Mouse (Mus musculus): ENCODE measurements around the gene Lef1. TPM values are rescaled to one million over a fixed set of nuclear protein-coding genes. Genes with fewer than 3 reads are reported as not detected.

Lef1 gene
- total RNA-seq, 4 experiments from 2014 or later = 7.4 to 7.6 (median 7.4) TPM

Other genes with a start within 250 kb of the Lef1 start
- gene Hadh, start 161.6 kb downstream of the Lef1 start, total RNA-seq (2022) = 10 to 100 TPM; 22.9 to 28.0 (median 26.1) TPM
- gene Cyp2u1, start 192.8 kb downstream of the Lef1 start, total RNA-seq (2022) = 10 to 100 TPM; 17.0 to 20.6 (median 19.0) TPM